Mouse (Mus musculus) CD4-positive helper T cell, adult 2 months (primary cell): ENCODE results near the gene Sp2.
A peak's percentile ranks its signal among the peaks of the same experiment; 100 is the strongest.

Source experiments
- DNase-seq: peaks from one replicate; pipeline ENCODE4 v3.0.0-alpha.2; 2012; ENCODE audit warnings: low read depth, missing footprints, low spot score

The Sp2 gene

DNA sequence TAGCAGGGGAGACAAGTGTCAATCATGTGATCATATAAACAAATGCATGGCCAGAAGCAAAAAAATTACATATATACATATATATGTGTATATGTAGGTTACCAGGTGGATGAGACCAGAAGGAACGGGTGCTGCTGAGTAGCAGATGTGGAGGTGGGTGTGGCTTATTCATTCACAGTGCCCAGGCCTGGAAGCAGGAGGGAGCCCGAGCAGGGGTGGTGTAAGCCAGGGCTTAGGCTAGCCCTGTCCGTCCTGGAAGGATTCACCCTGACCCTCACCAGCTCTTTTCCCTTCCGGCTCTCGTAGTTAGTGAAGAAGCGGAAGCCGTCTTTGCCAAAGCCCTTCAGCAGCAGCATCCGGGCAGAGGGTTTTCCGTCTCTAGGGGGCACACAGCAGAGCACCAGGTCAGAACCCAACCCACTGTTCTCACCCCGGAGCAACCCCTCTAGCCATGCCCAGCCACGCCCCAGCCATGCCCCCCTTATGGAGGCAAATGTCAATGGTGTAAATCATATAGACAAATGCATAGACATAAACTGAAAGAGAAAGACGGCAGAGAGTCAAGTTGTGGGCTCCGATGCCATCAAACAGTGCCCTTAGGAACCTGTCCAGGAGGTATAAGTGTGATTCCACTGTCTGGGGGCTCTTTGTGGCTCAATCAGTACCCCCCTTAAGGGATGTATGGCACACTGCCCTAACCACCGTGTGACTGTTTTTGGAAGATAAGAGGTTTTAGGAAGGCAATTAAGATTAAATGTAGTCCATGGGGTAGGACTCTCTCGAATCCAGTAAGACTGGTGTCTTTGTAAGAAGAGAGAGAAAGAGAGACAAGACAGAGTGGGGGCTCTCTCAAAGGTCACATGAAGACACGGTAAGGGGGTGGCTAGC lies 41.9 kb downstream of the Sp2 start:
- DNase-seq, result no peak

DNA sequence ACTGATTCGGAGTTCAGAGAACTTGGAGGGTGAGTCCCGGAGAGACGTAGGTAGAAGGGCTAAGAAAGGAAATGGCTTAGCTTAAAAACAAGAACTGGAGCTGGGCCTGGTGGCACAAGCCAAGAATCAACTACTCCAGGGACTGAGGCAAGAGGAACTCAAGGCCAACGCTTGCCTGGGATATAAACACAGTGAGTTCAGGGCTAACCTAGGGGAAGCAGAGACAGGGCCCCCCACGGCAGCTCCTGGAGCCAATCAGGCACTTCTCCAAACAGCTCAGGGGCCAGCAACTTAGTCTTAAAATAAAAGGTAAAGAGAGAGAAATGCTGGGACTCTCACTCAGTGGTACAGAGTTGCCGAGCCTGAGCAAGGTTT lies 44.3 kb downstream of the Sp2 start:
- no peak for DNase-seq

DNA sequence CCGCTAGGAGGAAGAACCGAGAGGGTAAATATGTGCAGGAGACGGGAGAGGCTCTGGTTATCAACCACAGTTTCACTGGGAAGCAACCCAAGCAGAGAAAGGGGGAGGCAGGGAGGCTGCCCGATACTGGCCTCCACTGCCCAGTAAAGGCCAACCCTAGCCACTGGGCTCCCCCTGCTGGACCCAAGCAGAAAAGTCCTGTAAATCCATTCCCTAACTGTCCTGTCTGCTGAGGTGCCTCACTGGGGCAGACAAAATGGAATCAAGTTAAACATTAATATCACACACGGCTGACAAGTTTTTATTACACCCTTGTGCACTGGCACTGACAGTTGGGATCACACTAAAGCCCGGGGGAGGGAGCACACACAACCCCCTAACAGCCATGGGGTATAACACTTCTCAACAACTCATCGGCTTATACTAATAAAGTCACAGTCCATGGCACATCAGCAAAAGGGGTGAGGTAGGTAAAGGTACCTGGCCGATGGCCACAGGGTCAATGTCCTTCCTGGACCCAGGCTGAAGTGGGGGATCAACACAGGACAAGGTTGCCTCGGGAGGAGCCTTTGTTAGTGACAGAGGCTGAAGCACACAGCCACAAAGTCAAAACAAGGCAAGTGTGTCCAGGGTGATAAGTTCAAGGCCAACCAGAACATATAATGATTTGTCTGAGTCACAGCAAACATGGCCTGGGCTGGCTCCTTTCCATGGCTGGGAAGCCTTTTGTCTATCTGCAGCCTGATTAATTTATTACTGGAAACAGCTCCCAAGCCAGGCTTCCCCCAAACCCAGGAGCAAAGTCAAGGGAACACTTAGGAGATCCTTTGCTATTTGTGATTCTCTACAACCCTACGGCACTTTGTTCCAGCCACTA lies 45.0 kb downstream of the Sp2 start:
- DNase-seq, result no peak

DNA sequence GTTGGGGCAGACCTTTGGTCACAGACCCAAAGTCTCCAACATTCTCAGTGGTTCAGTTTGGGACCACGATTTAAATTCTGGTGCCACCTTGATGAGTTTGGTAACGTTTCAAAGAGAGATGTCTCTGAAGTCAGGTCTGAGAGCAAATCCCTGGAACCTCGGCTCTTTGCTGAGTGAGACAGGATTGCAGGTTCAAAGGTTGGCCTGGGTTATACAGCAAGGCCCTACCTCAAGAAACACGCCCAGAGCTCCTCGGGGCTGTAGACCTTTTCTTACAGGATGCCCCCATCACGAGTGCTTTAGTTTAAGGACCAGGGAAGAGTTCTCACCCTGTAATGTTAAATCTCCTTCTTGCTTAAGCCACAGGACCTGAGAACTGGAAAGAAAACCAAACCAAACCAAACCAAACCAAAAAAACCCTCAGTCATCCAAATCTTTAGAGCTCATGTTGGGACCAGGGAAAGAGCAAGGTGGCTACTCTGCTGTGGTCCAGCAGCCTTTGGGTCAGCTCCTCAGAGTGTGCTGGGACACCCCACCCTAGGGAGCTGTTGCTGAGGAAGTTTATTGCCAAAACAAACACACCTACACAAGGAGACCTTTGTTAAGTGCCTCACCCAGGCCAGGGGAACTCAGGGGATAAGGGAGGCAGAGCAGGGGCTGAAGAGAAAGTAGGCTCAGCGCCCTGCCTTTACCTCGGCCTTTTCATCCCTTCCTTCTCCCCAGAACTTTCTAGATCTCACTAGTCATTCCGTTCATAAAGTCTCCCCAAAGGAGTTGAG lies 46.7 kb downstream of the Sp2 start:
- no peak for DNase-seq

DNA sequence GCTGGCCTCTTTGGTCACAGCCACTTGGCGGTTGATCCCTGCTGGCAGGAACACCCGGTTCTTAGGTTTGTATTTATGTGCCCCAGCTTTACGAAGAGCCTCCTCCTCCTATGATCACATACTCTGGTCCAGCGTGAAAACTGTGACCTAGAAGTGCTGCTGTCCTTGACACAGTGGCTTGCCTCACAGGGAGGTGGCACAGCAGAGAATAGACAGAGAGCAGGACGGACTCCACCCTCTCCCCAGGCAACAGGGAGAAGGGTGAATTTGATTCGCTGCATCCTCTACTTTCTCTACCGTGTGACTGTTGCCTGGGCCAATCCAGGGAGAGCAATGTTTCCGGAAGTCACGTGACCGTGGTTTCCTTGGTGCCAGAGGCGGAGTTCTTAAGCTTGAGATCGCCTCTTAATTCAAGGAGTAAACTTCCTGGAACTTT lies 47.8 kb downstream of the Sp2 start:
- peak; percentile 70 for DNase-seq

DNA sequence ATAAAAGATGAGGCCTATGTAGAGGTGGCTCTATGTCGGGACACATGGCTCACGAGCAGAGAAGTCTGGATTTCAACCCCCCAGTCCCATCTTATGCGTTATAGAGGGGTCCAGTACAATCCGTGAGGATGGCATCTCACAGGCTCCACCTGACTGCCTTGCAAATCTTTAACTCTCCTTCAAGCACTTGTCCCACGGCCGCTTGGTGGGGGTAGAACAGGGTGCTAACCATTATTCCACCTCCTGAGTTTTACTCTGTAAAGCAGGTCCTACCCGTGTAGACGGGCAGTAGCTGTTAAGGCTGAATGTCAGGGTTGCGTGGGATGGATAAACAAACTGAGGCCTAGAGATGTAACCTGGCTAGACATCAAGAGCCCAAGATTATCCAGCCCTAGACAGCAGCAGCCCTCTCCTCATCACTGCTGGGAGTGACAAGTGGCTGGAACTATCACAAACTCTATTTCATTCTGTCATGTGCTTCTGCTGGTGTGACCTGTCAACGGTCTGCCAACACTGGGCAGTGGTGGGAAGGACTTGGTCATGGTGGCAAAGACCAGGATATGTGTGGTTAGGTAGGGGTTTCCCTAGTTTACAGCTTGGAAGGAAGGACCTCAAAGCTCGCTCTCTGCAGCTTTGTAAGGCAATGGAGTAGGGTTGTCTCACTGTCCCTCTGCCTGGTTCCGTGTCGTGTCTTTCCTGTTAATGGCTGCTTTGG lies 49.0 kb downstream of the Sp2 start:
- DNase-seq, result no peak

DNA sequence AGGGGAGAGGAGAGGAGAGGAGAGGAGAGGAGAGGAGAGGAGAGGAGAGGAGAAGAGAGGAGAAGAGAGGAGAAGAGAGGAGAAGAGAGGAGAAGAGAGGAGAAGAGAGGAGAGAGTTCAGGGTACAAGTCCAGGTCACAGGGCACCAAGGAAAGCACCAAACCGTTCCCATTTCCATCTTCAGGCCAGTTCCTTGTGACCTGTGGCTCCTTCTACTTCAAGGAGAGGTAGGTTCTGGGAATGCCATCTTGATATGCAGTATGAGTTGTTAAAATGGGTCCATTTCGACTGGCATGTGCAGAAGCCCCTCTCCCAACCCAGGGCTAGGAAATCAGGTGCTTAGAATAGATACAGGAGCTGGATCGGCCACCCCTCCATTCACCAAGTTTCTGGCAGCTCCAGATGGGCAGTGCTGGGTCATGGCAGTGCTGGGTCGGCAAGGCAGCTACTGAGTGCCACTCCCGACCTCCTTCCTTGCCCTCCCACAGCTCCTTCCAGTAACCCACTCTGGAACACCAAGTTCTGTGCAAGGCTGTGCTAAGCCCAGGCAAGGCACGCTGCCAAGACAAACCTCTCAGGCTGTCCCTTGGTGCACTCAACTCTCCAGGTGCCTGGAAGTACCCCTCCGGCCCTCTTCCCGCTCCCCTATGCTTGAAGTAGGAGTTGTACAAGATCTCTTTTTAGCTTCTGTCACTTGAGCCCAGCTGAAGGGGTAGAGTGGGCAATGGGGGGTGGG lies 51.3 kb downstream of the Sp2 start:
- DNase-seq, result no peak

DNA sequence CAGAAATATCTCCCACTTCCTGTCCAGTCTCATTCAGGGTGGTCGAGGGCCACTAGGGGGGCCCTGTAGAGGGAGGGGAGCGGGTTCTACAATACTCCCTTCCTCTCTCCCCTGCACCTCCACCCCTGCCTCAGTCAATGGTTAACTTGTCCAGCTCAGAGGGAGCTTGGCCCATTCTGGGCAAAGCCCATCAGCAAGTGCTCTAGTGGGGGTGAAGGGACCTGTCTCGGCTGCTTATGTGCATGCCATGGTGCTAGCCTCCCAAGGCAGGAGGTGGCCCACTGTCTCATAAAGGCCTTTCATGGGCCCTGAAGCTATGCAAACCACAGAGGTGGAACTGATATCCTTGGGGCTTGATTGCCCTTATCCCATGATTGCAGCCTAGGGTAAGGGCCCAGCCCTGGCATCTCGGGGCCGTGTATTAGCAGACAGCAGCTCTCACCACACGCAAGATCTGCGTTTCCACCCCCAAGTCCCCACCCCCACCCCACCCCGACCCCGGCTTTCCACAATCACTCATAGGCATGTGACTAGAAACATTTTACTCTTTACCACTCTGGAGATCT lies 52.9 kb downstream of the Sp2 start:
- no peak for DNase-seq

DNA sequence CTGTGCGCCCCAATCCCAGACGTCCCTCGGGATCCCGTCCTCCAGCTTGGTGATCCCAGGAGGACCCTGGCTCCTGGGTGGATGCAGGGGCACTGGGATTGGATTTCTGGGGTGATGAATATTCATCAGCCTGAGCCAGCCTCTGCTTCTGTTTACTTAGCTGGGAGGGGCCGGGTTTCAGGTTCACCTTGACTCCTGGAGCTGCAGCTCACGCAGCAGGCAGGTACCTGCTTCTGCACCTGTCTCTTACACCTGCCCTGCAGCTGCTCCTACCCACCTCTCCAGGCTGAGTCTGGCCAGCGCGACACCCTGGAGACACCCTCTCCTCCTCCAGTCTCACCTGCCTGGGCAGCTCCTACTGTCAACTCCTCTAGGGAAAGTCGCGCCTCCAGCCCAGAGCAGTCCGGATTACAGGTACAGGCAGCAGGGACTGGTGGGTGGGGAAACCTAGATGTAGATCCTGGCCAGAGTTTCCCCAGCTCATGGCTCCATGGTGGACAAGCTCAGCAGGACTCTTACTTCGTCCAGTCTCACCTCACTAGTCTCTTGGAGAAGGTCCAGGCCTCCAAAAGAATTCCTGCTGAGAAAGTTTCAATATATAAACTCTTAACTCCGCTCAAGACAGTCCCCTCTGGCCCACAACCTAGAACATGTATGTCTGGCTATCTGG lies 53.5 kb downstream of the Sp2 start:
- no peak for DNase-seq

DNA sequence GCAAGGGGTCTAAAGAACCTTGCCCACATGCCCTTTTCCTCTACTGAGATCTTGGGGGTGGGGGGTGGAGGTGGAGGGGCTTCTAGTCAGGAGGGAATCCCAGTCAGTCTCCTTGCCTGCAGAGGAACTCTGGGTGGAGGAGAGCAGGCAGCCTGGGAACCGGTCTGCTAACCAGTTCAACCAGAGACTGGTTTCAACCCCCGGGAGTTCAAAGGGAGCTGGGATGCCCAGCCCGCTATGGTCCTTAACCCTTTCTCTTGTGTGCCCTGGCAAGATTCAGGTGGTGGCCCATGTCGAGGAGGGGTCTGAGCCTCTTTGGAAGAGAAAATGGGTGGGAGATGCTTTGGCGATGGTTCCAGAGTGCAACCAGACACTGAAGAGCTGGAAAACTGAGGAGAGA lies 54.1 kb downstream of the Sp2 start:
- DNase-seq, result no peak

DNA sequence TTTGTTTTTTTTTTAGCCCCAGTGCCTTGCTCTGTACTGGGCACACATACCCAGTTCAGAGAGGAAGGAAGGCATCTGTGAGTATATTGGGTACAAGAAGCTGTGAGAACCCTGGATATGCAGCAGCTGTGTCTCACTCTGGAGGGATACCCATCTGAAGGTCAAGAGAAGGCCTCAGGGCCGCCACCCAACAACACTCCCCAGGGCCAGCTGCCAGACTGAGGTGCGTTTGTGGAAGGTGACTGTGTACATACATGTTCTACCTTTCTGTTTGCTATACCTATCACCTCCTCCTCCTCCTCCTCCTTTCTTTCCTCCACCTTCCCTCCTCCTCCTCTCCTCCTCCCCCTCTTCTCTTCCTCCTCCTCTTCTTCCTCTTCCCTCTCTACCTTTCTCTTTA lies 54.7 kb downstream of the Sp2 start, which contains the start of gene Prr15l:
Gene Prr15l, plus strand, starts transcription at position 17 of the 400 bp plus-strand sequence.
- DNase-seq, result no peak

DNA sequence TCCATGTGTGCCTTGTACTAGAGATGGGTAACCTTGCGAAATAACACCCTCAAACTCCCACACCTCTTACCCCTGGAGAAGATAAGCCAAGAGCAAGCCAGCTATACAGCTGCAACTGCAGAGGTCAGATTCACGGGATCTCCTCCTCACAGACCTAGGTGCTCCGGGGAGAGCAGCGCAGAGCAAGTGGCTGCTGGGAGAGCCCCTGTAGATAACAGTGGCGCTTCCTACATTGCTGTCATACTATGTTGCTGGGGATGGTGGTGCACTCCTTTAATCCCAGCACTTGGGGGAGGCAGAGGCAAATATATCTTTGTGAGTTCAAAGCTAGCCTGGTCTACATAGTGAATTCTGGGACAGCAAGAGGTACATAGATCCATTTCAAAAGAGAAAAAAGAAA lies 56.2 kb downstream of the Sp2 start:
- DNase-seq, result no peak

DNA sequence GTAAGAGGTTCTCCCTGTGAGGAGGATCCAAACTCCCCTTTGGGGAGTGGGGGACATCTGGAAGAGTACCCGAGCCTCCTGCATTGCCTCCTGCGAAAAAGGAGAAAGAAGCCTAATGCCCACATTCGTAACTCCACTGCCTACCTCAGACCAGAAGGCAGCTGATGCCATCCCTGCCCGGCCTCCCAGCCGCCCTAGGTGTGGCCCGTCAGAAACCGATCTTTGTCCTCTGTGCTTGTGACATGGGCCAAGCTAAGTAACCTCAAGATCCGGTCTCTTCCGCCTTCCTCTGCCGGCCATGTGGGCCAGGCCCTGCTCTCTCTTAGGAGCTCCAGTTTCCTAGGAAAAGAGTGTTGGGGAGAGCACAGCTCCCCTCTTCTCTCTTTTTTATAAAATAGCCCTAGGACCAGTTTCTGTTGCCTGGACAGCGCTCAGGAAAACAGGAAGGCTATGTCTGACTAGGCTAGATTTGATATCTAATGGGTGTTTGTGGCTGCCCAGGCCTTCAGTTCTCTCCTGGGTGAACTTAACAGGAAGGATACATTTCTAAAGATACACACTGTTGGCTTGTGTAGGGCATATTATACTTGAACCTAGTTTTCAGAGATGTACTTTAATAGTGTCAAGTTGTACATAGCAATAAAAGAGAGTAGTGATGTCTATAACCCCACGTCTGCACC lies 57.1 kb downstream of the Sp2 start:
- no peak for DNase-seq

DNA sequence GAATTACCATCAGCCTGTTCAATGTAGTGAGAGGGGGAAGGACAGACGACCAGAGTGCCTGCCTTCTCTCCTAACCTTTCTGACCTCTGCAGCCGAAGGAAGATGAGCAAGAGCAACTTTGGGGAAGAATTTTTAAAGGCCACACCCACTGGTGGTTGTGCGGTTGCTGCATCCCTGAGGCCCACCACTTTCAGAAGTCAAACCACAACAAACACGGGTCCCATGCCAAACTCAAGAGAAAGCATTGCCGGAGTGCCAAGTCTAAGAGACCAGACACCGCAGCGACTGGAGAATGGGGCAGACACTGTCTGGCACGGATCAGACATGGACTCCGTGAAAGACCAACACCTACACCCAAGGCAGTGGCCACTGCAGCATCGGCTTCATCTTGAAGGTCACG lies 57.9 kb downstream of the Sp2 start:
- DNase-seq, result peak; percentile 51

DNA sequence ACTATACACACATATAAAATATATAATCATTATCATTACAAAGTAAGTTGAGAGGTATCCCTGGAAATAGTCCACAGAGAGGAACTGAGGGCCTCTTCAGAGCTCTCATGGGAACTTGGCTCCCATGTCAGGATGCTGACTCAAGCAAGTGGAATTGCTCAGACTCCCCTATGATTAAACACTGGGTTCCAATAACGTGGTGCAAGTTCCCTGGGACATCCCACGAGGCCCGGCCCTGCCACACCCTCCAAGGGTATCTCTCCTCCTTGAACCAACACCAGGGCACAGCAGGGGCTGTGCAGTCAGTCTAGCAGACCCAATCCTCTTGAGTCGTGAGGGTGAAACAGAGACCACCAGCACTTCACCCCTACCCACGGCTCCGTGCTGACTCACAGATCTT lies 63.8 kb downstream of the Sp2 start:
- DNase-seq, result no peak

DNA sequence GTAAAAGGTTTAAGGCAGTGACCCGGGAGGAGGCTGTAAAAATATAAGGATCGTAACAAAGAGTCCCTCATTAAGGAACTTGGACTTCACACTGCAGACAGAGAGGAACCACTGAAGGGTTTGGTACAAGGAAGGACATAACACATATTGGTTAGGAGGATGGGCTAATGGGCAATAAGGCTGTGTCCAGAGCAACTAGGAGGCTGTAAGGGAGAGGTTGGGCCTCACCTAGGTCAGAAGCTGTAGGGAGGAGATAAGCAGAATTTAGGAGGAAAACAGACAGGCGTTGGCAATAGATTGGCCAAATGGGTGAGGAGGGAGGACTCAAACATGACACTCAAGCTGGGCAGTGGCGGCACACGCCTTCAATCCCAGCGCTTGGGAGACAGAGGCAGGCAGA lies 65.3 kb downstream of the Sp2 start:
- no peak for DNase-seq

DNA sequence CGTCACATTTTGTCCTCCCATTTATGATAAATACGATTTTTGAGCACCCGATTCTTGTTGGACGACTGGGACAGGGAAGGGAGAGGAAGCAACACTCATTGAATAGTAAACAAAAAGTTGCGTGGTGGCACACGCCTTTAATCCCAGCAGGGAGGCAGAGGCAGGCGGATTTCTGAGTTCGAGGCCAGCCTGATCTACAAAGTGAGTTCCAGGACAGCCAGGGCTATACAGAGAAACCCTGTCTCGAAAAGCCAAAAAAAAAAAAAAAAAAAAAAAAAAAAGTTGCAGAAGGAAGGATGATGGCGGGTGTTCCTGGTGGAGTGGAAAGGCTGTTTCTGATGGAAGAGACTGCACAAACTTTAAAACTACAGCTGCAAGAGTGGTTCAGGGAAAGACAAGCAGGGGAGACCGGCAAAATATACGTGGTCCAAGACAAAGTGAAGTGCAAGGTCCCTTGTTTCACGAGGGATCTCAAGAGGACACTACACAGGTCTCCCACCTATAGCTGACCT lies 65.8 kb downstream of the Sp2 start:
- DNase-seq, result no peak

DNA sequence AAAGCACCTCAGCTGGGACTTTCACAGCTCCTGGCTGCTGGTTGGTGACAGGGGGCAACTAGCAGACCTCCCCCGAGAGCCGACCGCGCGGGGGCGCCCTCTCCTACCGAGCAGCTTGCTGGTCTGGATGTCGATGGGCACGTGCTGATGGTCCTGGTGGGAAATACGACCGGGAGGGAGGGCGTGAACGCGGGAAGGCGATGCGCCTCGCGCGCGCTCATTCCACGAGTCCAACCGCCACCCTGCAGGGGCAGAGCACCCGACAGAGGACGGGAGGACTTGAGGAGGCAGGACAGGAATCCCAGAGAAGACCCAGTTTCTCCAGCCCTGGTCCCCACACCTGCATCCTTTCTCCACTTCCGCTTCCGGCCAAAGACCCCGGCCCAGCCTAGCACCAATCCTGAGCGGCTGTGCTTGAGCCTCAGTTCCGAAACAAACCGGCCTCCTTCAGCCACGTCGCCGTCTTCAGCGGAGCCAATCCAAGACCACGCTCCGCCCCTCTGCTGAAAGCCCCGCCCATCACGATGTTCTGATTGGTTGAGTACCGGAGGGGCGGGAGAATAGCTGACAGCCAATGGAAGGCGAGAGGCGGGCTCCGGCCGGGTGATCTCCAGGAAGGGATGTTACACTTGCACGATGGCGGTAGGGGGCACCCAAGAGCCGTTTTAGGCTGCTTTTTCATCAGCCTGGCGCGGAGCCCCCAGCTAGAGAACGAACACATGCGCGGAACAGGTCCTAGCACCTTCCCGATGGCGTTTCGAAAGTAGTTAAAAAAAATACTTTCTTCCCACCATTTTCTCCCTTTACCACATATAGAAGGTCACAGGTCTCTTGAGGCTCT lies 66.5 kb downstream of the Sp2 start, which contains the start of gene Cdk5rap3:
Gene Cdk5rap3, minus strand, starts transcription at position 453 of the 841 bp plus-strand sequence.
- peak; percentile 98 for DNase-seq
